Mouse (Mus musculus): Measurements from ENCODE around the gene Ccdc14. TPM values are rescaled to one million over a fixed set of nuclear protein-coding genes. Genes with fewer than 3 reads are reported as not detected.

The Ccdc14 gene
- total and polyA plus RNA-seq, 3 experiments = 6.5 to 8.2 TPM; not detected in 1

DNA sequence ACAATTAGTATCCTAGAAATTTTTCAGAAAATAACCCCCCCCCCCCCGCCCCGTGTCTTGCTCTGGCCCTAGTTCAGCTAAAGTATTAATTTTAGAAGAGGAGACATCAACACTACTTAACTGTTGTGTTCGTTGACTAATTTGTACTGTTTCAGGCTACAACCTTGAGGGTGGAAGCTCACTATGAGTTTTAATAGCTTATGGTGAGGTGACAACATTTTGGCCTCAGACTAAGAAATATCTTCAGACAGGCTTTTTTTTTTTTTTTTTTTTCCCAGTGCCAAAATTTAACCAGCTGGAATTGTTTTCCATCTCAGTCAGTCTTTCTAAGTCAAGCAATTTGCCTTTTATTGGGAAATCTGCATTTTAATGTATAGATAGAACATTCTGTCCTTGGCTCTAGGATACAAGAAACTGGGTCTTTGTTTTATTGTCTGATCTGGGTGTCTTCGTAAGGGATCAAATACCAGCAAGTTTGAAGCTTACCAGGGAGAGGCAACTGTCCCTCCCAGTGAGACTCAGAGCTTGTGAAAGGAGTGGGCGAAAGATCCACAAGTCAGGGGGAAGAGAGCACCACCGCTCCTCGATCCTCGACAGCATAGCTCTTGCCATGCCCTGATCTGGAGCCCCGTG is 73.7 kb downstream of the Ccdc14 start:
- Histone ChIP-seq H3K4me1 (ENCODE audit: control insufficient read depth in 1 of 2, insufficient read depth in 2 of 2, low read length in 2 of 2) (no peaks in the 10 kb centered on the region), H3K4me3 (ENCODE audit: control insufficient read depth in 1 of 2, insufficient read depth in 1 of 2, low read depth in 2 of 2, low read length in 2 of 2) (no peak overlapping the region), H3K27ac (ENCODE audit: control insufficient read depth, low read depth, low read length) (no peak overlapping the region), H3K9me3 (replicated peaks; ENCODE audit: insufficient read depth, low read length) (no peaks in the 10 kb centered on the region), H3K27me3 (ENCODE audit: control insufficient read depth in 1 of 2, insufficient read depth in 2 of 2, low read length in 2 of 2) (no peaks in the 10 kb centered on the region), H3K9ac (ENCODE audit: control insufficient read depth, low read depth, low read length, poor library complexity, severe bottlenecking) (no peak overlapping the region), H3K36me3 (ENCODE audit: control insufficient read depth in 1 of 2, insufficient read depth in 2 of 2, low read length in 2 of 2) (no peaks in the 10 kb centered on the region), H3K79me2 (ENCODE audit: control insufficient read depth, insufficient read depth, low read length, poor library complexity) (no peaks in the 10 kb centered on the region)
- no peak for TF ChIP-seq MYB (IDR thresholded peaks at IDR 0.05; ENCODE audit: low read depth, low read length)
- no peak for TF ChIP-seq MEF2A (IDR thresholded peaks at IDR 0.05; ENCODE audit: extremely low read depth, insufficient replicate concordance, low read depth, low read length, poor library complexity, severe bottlenecking)
- TF ChIP-seq ZNF384 (IDR thresholded peaks at IDR 0.05; ENCODE audit: low read depth, low read length) = no peak
- TF ChIP-seq TBP (IDR thresholded peaks at IDR 0.05; ENCODE audit: low read depth, low read length) = no peak
- TF ChIP-seq UBTF (IDR thresholded peaks at IDR 0.05; ENCODE audit: borderline replicate concordance, insufficient read depth, low read depth, low read length) = no peak
- no peak for TF ChIP-seq NELFE (IDR thresholded peaks at IDR 0.05; ENCODE audit: low read depth, low read length)
- TF ChIP-seq ETS1 (IDR thresholded peaks at IDR 0.05; ENCODE audit: low read depth, low read length) = no peak
- TF ChIP-seq POLR2AphosphoS2 (IDR thresholded peaks at IDR 0.05; ENCODE audit: low read length) = no peak
- TF ChIP-seq POLR2AphosphoS5 (IDR thresholded peaks at IDR 0.05; ENCODE audit: borderline replicate concordance, low read depth, low read length) = no peak
- no peak for TF ChIP-seq JUND (IDR thresholded peaks at IDR 0.05; ENCODE audit: low read depth, low read length)
- no peak for TF ChIP-seq ZKSCAN1 (IDR thresholded peaks at IDR 0.05; ENCODE audit: low read depth, low read length)
- no peak for TF ChIP-seq HCFC1 (IDR thresholded peaks at IDR 0.05; ENCODE audit: low read depth, low read length)
- no peak for TF ChIP-seq CHD1 (IDR thresholded peaks at IDR 0.05; ENCODE audit: low read depth, low read length)
- no peak for TF ChIP-seq ELF1 (IDR thresholded peaks at IDR 0.05; ENCODE audit: low read depth, low read length)
- TF ChIP-seq CTCF (IDR thresholded peaks at IDR 0.05 in 2 of 3, conservative IDR thresholded peaks at IDR 0.05 in 1 of 3; ENCODE audit: control insufficient read depth in 1 of 3, insufficient read depth in 1 of 3, low read depth in 2 of 3, low read length in 3 of 3, poor library complexity in 1 of 3, severe bottlenecking in 1 of 3) = no peak
- no peak for TF ChIP-seq BHLHE40 (IDR thresholded peaks at IDR 0.05; ENCODE audit: borderline replicate concordance, low read depth, low read length)
- TF ChIP-seq USF2 (IDR thresholded peaks at IDR 0.05; ENCODE audit: borderline replicate concordance in 1 of 2, insufficient read depth in 1 of 2, low read depth in 1 of 2, low read length in 2 of 2) = no peak
- TF ChIP-seq NRF1 (IDR thresholded peaks at IDR 0.05; ENCODE audit: insufficient read depth, low read depth, low read length, poor library complexity, severe bottlenecking) = no peak
- no peak for DNase-seq (ENCODE audit: low read depth, low spot score)

DNA sequence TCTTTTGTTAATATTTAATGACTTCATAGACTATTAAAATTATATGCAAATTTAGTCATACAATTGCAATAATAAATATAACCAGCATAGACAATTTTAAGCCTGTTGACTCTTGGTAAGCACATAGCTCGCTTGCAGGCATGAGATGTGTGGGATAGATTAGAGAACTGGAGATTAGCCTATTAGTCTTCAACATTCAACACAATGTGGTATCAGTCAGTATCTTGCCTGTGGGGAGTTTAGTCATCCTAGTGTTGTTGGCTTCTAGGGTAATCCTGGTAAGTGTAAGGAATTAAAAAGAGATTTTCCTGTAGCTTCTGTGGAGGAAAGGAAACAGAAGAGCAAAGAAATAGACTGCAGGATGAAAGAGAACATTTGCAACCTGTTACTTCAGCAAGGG is 75.2 kb downstream of the Ccdc14 start:
- Histone ChIP-seq H3K9me3 (replicated peaks; ENCODE audit: insufficient read depth, low read length) (no peaks in the 10 kb centered on the region), H3K27me3 (ENCODE audit: control insufficient read depth in 1 of 2, insufficient read depth in 2 of 2, low read length in 2 of 2) (no peaks in the 10 kb centered on the region), H3K4me1 (ENCODE audit: control insufficient read depth in 1 of 2, insufficient read depth in 2 of 2, low read length in 2 of 2) (no peaks in the 10 kb centered on the region), H3K9ac (ENCODE audit: control insufficient read depth, low read depth, low read length, poor library complexity, severe bottlenecking) (no peak overlapping the region), H3K79me2 (ENCODE audit: control insufficient read depth, insufficient read depth, low read length, poor library complexity) (no peaks in the 10 kb centered on the region), H3K36me3 (ENCODE audit: control insufficient read depth in 1 of 2, insufficient read depth in 2 of 2, low read length in 2 of 2) (no peaks in the 10 kb centered on the region), H3K27ac (ENCODE audit: control insufficient read depth, low read depth, low read length) (no peak overlapping the region), H3K4me3 (ENCODE audit: control insufficient read depth in 1 of 2, insufficient read depth in 1 of 2, low read depth in 2 of 2, low read length in 2 of 2) (no peak overlapping the region)
- no peak for TF ChIP-seq JUND (IDR thresholded peaks at IDR 0.05; ENCODE audit: low read depth, low read length)
- TF ChIP-seq ELF1 (IDR thresholded peaks at IDR 0.05; ENCODE audit: low read depth, low read length) = no peak
- TF ChIP-seq USF2 (IDR thresholded peaks at IDR 0.05; ENCODE audit: borderline replicate concordance in 1 of 2, insufficient read depth in 1 of 2, low read depth in 1 of 2, low read length in 2 of 2) = no peak
- no peak for TF ChIP-seq POLR2A (IDR thresholded peaks at IDR 0.05; ENCODE audit: control insufficient read depth in 1 of 2, insufficient read depth in 1 of 2, low read depth in 1 of 2, low read length in 2 of 2, poor library complexity in 1 of 2)
- TF ChIP-seq RAD21 (IDR thresholded peaks at IDR 0.05; ENCODE audit: low read depth, low read length) = no peak
- no peak for TF ChIP-seq MEF2A (IDR thresholded peaks at IDR 0.05; ENCODE audit: extremely low read depth, insufficient replicate concordance, low read depth, low read length, poor library complexity, severe bottlenecking)
- TF ChIP-seq POLR2AphosphoS2 (IDR thresholded peaks at IDR 0.05; ENCODE audit: low read length) = no peak
- TF ChIP-seq UBTF (IDR thresholded peaks at IDR 0.05; ENCODE audit: borderline replicate concordance, insufficient read depth, low read depth, low read length) = no peak
- TF ChIP-seq MYC (IDR thresholded peaks at IDR 0.05; ENCODE audit: low read depth, low read length) = no peak
- TF ChIP-seq MYB (IDR thresholded peaks at IDR 0.05; ENCODE audit: low read depth, low read length) = no peak
- no peak for TF ChIP-seq E2F4 (IDR thresholded peaks at IDR 0.05; ENCODE audit: borderline replicate concordance, low read depth, low read length)
- no peak for TF ChIP-seq MAX (IDR thresholded peaks at IDR 0.05; ENCODE audit: low read length)
- no peak for TF ChIP-seq NRF1 (IDR thresholded peaks at IDR 0.05; ENCODE audit: insufficient read depth, low read depth, low read length, poor library complexity, severe bottlenecking)
- TF ChIP-seq MAFK (IDR thresholded peaks at IDR 0.05; ENCODE audit: borderline replicate concordance, low read depth, low read length) = no peak
- TF ChIP-seq RCOR1 (IDR thresholded peaks at IDR 0.05; ENCODE audit: low read depth, low read length) = no peak
- no peak for TF ChIP-seq MXI1 (IDR thresholded peaks at IDR 0.05; ENCODE audit: low read depth, low read length)
- TF ChIP-seq ZC3H11A (IDR thresholded peaks at IDR 0.05; ENCODE audit: low read depth, low read length) = no peak
- no peak for TF ChIP-seq TCF12 (IDR thresholded peaks at IDR 0.05; ENCODE audit: low read depth, low read length)
- no peak for TF ChIP-seq SMC3 (IDR thresholded peaks at IDR 0.05; ENCODE audit: low read depth, low read length)
- no peak for TF ChIP-seq BHLHE40 (IDR thresholded peaks at IDR 0.05; ENCODE audit: borderline replicate concordance, low read depth, low read length)
- DNase-seq (ENCODE audit: low read depth, low spot score) = no peak

Data from MEL (cell line).